Mouse (Mus musculus) myocyte (in vitro differentiated cells): ENCODE results near the gene Sec14l1. TPM values are rescaled to one million over a fixed set of nuclear protein-coding genes. Genes with fewer than 3 reads are reported as not detected.
A peak's percentile ranks its signal among the peaks of the same experiment; 100 is the strongest.

Experiments
- H3K27me3 ChIP-seq: one replicate; pipeline ENCODE4 v1.6.1; 2011; ENCODE audit not compliant: control insufficient read depth, insufficient read depth, insufficient read length
- H3K36me3 ChIP-seq: one replicate; pipeline ENCODE4 v1.6.1; 2011; ENCODE audit not compliant: control insufficient read depth, insufficient read depth
- H3K4me2 ChIP-seq: one replicate; pipeline ENCODE4 v1.6.1; 2011; ENCODE audit warnings: low read depth, control low read depth
- H3K4me3 ChIP-seq: one replicate; pipeline ENCODE4 v1.5.1; 2011; ENCODE audit warnings: mild to moderate bottlenecking, control low read depth, moderate library complexity
- H3K79me2 ChIP-seq: one replicate; pipeline ENCODE4 v1.6.1; 2011; ENCODE audit not compliant: control insufficient read depth, insufficient read depth
- H3ac ChIP-seq: one replicate; pipeline ENCODE4 v1.6.1; 2011; ENCODE audit not compliant: control insufficient read depth, insufficient read length
- CEBPB ChIP-seq: IDR thresholded peaks from 2 replicates; pipeline ENCODE4 v1.6.1; 2011; ENCODE audit warnings: mild to moderate bottlenecking, moderate library complexity; ENCODE audit not compliant: poor library complexity, insufficient read depth, severe bottlenecking
- E2F4 ChIP-seq: IDR thresholded peaks from one replicate; pipeline ENCODE4 v1.6.1; 2011; ENCODE audit warnings: mild to moderate bottlenecking, control low read depth, moderate library complexity; ENCODE audit not compliant: insufficient read depth
- MAX ChIP-seq: IDR thresholded peaks from one replicate; pipeline ENCODE4 v1.6.1; 2011; ENCODE audit warnings: low read depth, mild to moderate bottlenecking, control low read depth
- MYOD1 ChIP-seq, 3 experiments: IDR thresholded peaks; one replicate each; pipeline ENCODE4 v1.6.1; 2011; ENCODE audit warnings: control low read depth in 2 of 3, low read depth in 2 of 3, mild to moderate bottlenecking in 2 of 3, moderate library complexity in 1 of 3; ENCODE audit not compliant: insufficient read length in 2 of 3, control insufficient read depth in 1 of 3
- MYOG ChIP-seq, 3 experiments: IDR thresholded peaks; one replicate each; pipeline ENCODE4 v1.6.1; 2011; ENCODE audit warnings: control low read depth in 2 of 3, low read depth in 2 of 3, mild to moderate bottlenecking in 2 of 3; ENCODE audit not compliant: insufficient read length in 2 of 3, control insufficient read depth in 1 of 3, insufficient read depth in 1 of 3
- POLR2A ChIP-seq: IDR thresholded peaks from one replicate; pipeline ENCODE4 v1.6.1; 2011; ENCODE audit warnings: low read depth, mild to moderate bottlenecking, control low read depth, moderate library complexity; ENCODE audit not compliant: insufficient read length
- POLR2AphosphoS2 ChIP-seq: IDR thresholded peaks from one replicate; pipeline ENCODE4 v1.6.1; 2011; ENCODE audit warnings: low read depth, control low read depth; ENCODE audit not compliant: insufficient read length
- REST ChIP-seq: IDR thresholded peaks from one replicate; pipeline ENCODE4 v1.6.1; 2011; ENCODE audit warnings: mild to moderate bottlenecking, control low read depth, moderate library complexity; ENCODE audit not compliant: insufficient read depth, insufficient read length
- SRF ChIP-seq: IDR thresholded peaks from one replicate; pipeline ENCODE4 v1.6.1; 2011; ENCODE audit warnings: low read depth; ENCODE audit not compliant: control insufficient read depth, insufficient read length
- TCF12 ChIP-seq: IDR thresholded peaks from one replicate; pipeline ENCODE4 v1.6.1; 2011; ENCODE audit warnings: mild to moderate bottlenecking, control low read depth; ENCODE audit not compliant: poor library complexity, insufficient read depth, severe bottlenecking
- TCF3 ChIP-seq: IDR thresholded peaks from one replicate; pipeline ENCODE4 v1.6.1; 2011; ENCODE audit warnings: low read depth, control low read depth; ENCODE audit not compliant: insufficient read length
- USF1 ChIP-seq: IDR thresholded peaks from one replicate; pipeline ENCODE4 v1.6.1; 2011; ENCODE audit warnings: low read depth, mild to moderate bottlenecking, control low read depth, moderate library complexity
- polyA plus RNA-seq: library from polyadenylated mRNA; unstranded; fragments of >200 nt; fragmentation: generic; extraction: Trizol; gene quantifications from one replicate; pipeline ENCODE4 v1.2.1, GENCODE M21; 2012; ENCODE audit warnings: missing spikeins

Sec14l1 gene
- polyA plus RNA-seq, 1 experiment: 84.8 TPM

DNA sequence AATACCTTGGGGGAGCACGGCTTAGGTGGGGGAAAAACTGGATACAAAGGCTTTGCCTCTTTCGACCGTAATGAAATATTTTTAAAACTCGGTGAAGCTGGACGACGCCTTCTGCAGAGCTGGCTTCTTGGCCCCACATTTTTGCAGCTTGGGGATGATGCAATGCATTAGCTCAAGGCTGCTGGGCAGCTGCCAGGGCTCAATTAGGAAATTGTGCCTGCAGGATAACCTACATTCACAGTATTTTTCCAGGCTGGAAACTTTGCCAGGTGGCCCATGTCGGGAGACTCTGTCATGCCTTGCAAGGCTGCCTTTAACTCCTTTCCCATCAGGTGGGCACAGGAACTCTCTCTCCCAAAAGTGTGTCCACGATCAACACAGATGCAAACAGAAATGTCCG is 6.4 kb upstream of the Sec14l1 start:
- Histone ChIP-seq H3K79me2 (no peaks in the 10 kb centered on the region), H3K27me3 (no peaks in the 10 kb centered on the region), H3ac (no peak overlapping the region), H3K4me3 (no peak overlapping the region), H3K36me3 (no peaks in the 10 kb centered on the region), H3K4me2 (peak overlapping the region; percentile 45)
- no peak for TF ChIP-seq TCF12
- TF ChIP-seq CEBPB: peak; percentile 96

DNA sequence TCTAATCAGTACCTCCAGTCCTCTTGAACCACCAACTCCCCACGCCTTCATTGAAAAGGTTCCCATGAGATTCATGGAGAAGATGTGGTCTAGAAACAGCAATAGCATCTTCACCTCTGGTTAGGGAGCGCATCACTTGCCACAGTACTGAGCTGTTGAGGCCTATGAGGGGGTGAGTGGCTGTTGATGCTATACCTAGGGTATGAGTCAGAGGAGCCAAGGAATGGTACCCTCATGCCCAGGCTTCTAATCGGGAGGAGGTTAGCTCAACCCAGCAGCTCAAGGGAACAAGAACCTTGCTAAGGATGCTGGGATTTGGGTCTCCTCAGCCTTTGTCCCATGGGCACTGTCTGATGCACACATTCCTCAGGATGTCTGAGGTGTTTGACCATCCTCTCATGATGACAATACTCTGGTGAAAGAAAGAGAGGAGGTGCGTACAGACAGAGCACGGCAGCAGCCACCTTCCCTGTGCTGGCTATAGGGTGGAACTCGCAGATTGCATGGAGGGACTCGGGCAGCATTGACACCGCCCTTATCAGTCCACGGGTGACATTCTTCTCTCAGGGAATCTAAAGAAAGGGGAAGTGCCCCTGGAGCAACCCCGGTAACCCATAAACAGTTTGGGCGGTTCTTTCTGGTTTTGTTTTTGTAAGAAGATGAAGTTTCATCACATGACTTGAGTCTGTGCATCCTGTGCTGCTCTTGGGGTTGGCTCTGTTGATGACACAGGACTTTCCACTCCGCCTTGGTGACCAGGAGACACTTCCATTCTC is 5.6 kb upstream of the Sec14l1 start:
- Histone ChIP-seq H3K79me2 (no peaks in the 10 kb centered on the region), H3K4me2 (peak overlapping the region; percentile 45), H3K36me3 (no peaks in the 10 kb centered on the region), H3K4me3 (no peak overlapping the region), H3ac (no peak overlapping the region), H3K27me3 (no peaks in the 10 kb centered on the region)
- TF ChIP-seq TCF3: no peak
- TF ChIP-seq MYOD1 (IDR thresholded peaks at IDR 0.05; ENCODE audit: control insufficient read depth in 1 of 3, insufficient read length in 2 of 3, low read depth in 2 of 3): no peak
- TF ChIP-seq POLR2AphosphoS2: no peak
- no peak for TF ChIP-seq TCF12
- TF ChIP-seq SRF: no peak
- TF ChIP-seq USF1: peak; percentile 2
- no peak for TF ChIP-seq E2F4
- no peak for TF ChIP-seq POLR2A

DNA sequence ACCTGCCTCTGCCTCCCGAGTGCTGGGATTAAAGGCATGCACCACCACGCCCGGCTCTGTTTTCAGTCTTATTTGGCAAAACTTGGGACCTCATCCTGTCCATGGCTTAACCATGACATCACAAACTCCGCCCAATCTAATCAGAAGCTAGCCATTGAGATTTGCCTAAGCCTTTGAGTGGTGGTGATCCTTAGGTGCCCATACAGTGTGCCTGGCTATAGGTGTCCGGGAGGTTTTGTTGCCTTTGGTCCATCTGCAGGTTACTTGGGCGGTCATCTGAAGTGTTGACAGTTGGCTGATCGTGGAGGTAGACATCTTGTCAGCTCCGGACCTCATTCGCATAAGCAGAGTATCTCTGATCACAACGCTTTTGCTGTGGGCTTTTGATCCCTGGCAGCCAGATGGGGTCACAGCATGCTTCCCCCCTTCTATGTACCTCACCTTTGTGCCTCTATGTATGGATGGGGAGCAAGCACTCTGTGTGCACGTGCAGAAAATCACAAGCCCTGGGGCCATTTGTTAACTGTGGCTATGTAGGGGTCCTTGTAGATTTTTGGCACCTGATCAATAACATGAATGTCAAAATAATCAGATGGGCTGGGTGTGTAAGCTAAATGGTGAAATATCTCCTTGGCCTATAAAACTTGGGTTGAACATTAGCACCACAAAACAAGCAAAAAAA is 2.9 kb upstream of the Sec14l1 start:
- Histone ChIP-seq H3K4me3 (no peak overlapping the region), H3ac (no peak overlapping the region), H3K79me2 (peaks cover 17% of the 10 kb centered on the region), H3K36me3 (no peaks in the 10 kb centered on the region), H3K27me3 (no peaks in the 10 kb centered on the region), H3K4me2 (no peak overlapping the region)
- TF ChIP-seq TCF12 (no peak), E2F4 (no peak), MYOG (IDR thresholded peaks at IDR 0.05; ENCODE audit: control insufficient read depth in 1 of 3, insufficient read depth in 1 of 3, insufficient read length in 2 of 3, low read depth in 2 of 3) (no peak), USF1 (no peak), SRF (no peak), MYOD1 (IDR thresholded peaks at IDR 0.05; ENCODE audit: control insufficient read depth in 1 of 3, insufficient read length in 2 of 3, low read depth in 2 of 3) (no peak), TCF3 (no peak), REST (no peak), POLR2A (no peak), POLR2AphosphoS2 (no peak)

DNA sequence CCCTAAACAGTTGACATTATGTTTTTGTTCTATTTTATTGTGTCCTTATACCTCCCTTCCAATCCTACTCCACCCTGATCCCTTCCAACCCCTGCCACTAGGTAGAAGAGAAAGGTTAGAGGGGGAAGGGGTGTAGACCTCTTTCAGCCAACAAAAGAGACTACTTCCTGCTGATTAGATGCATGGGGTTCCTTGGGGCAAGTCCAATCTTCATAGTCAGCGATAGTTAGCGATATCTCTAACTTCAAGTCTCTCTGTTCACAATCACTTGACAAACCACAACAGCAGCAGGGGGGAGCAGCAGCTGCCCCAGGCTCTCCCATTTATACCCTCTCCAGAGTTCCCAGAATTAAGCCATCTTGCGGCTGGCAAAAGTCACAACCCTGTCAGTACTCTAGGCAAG is 2.3 kb upstream of the Sec14l1 start:
- Histone ChIP-seq H3K4me2 (peak overlapping the region; percentile 8), H3K36me3 (no peaks in the 10 kb centered on the region)

DNA sequence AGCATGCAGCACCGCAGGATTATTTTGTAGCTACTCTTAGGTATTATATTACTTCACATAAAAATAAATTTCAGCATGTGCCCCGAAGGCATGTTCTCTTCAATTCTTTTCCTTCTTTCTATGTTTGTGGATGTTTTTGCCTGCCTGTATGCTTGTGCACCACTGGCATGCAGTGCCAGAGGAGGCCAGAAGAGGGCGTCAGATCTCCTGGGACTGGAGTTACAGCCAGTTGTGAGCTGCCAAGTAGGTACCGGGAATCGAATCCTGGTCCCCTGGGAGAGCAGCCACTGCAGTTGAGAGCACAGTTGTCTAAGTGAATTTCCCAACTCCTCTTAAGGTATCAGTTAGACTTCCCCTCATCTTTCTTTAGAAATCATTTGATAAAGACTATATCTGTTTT is 1.6 kb upstream of the Sec14l1 start:
- TF ChIP-seq REST (no peak), MAX (no peak)
- Histone ChIP-seq H3ac (no peak overlapping the region), H3K36me3 (no peaks in the 10 kb centered on the region), H3K4me2 (peak overlapping the region; percentile 71), H3K4me3 (peak overlapping the region; percentile 49), H3K79me2 (peaks cover 30% of the 10 kb centered on the region), H3K27me3 (no peaks in the 10 kb centered on the region)

More for the DNA sequence above, 2.3 kb upstream of the Sec14l1 start:
- Histone ChIP-seq H3K4me3 (no peak overlapping the region), H3ac (no peak overlapping the region), H3K79me2 (peaks cover 23% of the 10 kb centered on the region), H3K27me3 (no peaks in the 10 kb centered on the region)
- TF ChIP-seq POLR2AphosphoS2 (no peak), USF1 (no peak), CEBPB (no peak), TCF12 (peak; percentile 50), MYOG (IDR thresholded peaks at IDR 0.05; ENCODE audit: control insufficient read depth in 1 of 3, insufficient read depth in 1 of 3, insufficient read length in 2 of 3, low read depth in 2 of 3) (peak in 2 of 3 experiments; percentile 84 to 94), MYOD1 (IDR thresholded peaks at IDR 0.05; ENCODE audit: control insufficient read depth in 1 of 3, insufficient read length in 2 of 3, low read depth in 2 of 3) (peak; percentile 60 to 86 (median 68))
